Mouse (Mus musculus) frontal cortex, postnatal 25 days (tissue): ENCODE data around the gene Hsd3b5.
A peak's percentile ranks its signal among the peaks of the same experiment; 100 is the strongest.
"Not testable (repeated sequence)": the region's sequence is repeated elsewhere in the genome, so short reads cannot be mapped to it uniquely, and the experiment has no call there.

Experiments used
- DNase-seq, 2 experiments: peaks; one replicate each; pipeline ENCODE4 v3.0.0; 2022; ENCODE audit warnings: low spot score in 2 of 2

The Hsd3b5 gene

GRCm38 (mm10) chr3:98630152-98630551 lies at the start of gene Hsd3b5:
Gene Hsd3b5 (minus strand): TSS chr3:98630252.
- no peak for DNase-seq

GRCm38 (mm10) chr3:98635145-98635544 lies 5.1 kb upstream of the Hsd3b5 start:
- DNase-seq: no peak

GRCm38 (mm10) chr3:98629633-98630032 lies 419 bp downstream of the Hsd3b5 start:
- DNase-seq: no peak

- DNase-seq: not testable (repeated sequence)
Measured at GRCm38 (mm10) chr3:98616786-98617185, 13.3 kb downstream of the Hsd3b5 start.

GRCm38 (mm10) chr3:98616244-98616643 lies 13.8 kb downstream of the Hsd3b5 start:
- not testable (repeated sequence) for DNase-seq

GRCm38 (mm10) chr3:98614406-98614927 lies 15.6 kb downstream of the Hsd3b5 start:
- not testable (repeated sequence) for DNase-seq

GRCm38 (mm10) chr3:98613963-98614362 lies 16.1 kb downstream of the Hsd3b5 start:
- no peak for DNase-seq

GRCm38 (mm10) chr3:98613540-98613939 lies 16.5 kb downstream of the Hsd3b5 start:
- DNase-seq: not testable (repeated sequence)

GRCm38 (mm10) chr3:98588707-98589106 lies 41.3 kb downstream of the Hsd3b5 start, which contains the start of gene Gm10681:
Gene Gm10681 (minus strand): TSS chr3:98588807.
- DNase-seq: no peak

GRCm38 (mm10) chr3:98587721-98588120 lies 42.3 kb downstream of the Hsd3b5 start:
- no peak for DNase-seq

GRCm38 (mm10) chr3:98582622-98583021 lies 47.4 kb downstream of the Hsd3b5 start:
- not testable (repeated sequence) for DNase-seq

- DNase-seq: not testable (repeated sequence)
Measured at GRCm38 (mm10) chr3:98582202-98582601, 47.9 kb downstream of the Hsd3b5 start.

- peak; percentile 19 to 64 for DNase-seq
Measured at GRCm38 (mm10) chr3:98581024-98581423, 49.0 kb downstream of the Hsd3b5 start.
